Mouse (Mus musculus) cerebellum, adult 2 months (tissue): ENCODE data around the gene Zfp276.

Experiments used
- CTCF ChIP-seq: fragments of 200-500 bp; IDR thresholded peaks from 2 replicates; pipeline ENCODE4 v1.5.1; 2011; ENCODE audit warnings: low read depth, mild to moderate bottlenecking, control low read depth, low read length, moderate library complexity, borderline replicate concordance; ENCODE audit not compliant: insufficient read depth
- POLR2A ChIP-seq: fragments of 200-500 bp; IDR thresholded peaks from 2 replicates; pipeline ENCODE4 v1.6.1; 2011; ENCODE audit warnings: low read length, control low read depth, borderline replicate concordance; ENCODE audit not compliant: insufficient read depth

DNA sequence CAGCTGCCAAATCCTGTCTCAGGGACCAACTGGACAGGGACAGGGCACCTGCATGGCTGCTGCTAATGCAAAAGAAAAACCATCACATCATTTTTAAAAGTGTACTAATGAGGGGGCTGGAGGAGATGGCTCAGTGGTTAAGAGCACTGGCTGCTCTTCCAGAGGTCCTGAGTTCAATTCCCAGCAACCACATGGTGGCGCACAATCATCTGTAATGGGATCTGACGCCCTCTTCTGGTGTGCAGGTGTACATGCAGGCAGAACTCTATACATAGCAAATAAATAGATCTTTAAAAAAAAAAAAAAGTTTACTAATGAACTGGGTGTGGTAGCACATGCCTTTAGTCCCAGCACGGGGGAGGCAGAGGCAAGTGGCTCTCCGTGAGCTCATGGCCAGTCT, 54.7 kb downstream of the Zfp276 start:
- TF ChIP-seq CTCF (no peak), POLR2A (no peak)
